Mouse (Mus musculus) hindbrain, postnatal 0 days (tissue): Measurements from ENCODE around the gene Mrgpra9. TPM values are rescaled to one million over a fixed set of nuclear protein-coding genes. Genes with fewer than 3 reads are reported as not detected.
"Not testable (repeated sequence)": the region's sequence is repeated elsewhere in the genome, so short reads cannot be mapped to it uniquely, and the experiment has no call there.

Source experiments
- ATAC-seq: fragments of 200-750 bp; cut with Nextera tagmentation; 2 replicates; pipeline ENCODE4 v1.8.0; 2017; ENCODE audit warnings: mild to moderate bottlenecking, moderate TSS enrichment, moderate library complexity
- DNase-seq: peaks from one replicate; pipeline ENCODE4 v3.0.0-alpha.2; 2015; ENCODE audit warnings: low spot score
- H3K27ac ChIP-seq: fragments of 300-500 bp; sonication (generic); 2 replicates; pipeline ENCODE4 v1.5.1; 2014; ENCODE audit warnings: mild to moderate bottlenecking
- H3K27me3 ChIP-seq: fragments of 300-500 bp; sonication (generic); 2 replicates; pipeline ENCODE4 v1.6.1; 2014; ENCODE audit warnings: low read length, mixed read lengths; ENCODE audit not compliant: insufficient read depth
- H3K36me3 ChIP-seq: fragments of 300-500 bp; sonication (generic); 2 replicates; pipeline ENCODE4 v1.6.1; 2014; ENCODE audit warnings: low read length, mixed read lengths; ENCODE audit not compliant: insufficient read depth
- H3K4me1 ChIP-seq: fragments of 300-500 bp; sonication (generic); 2 replicates; pipeline ENCODE4 v1.6.1; 2014; ENCODE audit warnings: antibody characterized with exemption, low read length, mixed read lengths; ENCODE audit not compliant: insufficient read depth
- H3K4me2 ChIP-seq: fragments of 300-500 bp; sonication (generic); 2 replicates; pipeline ENCODE4 v1.6.1; 2014; ENCODE audit warnings: low read depth, mild to moderate bottlenecking, low read length, moderate library complexity, mixed read lengths
- H3K4me3 ChIP-seq: fragments of 300-500 bp; sonication (generic); 2 replicates; pipeline ENCODE4 v1.5.1; 2014; ENCODE audit warnings: low read length
- H3K9ac ChIP-seq: fragments of 300-500 bp; sonication (generic); replicated peaks from 2 replicates; pipeline ENCODE4 v1.6.1; 2014; ENCODE audit warnings: mild to moderate bottlenecking, low read length, moderate library complexity, mixed read lengths
- H3K9me3 ChIP-seq: fragments of 300-500 bp; sonication (generic); 2 replicates; pipeline ENCODE4 v1.6.1; 2016; ENCODE audit warnings: low read length, mixed read lengths
- CTCF ChIP-seq: IDR thresholded peaks from 2 replicates; pipeline ENCODE4 v1.5.1; 2016; ENCODE audit warnings: antibody characterized with exemption, control low read depth, low read depth
- WGBS: fragments of 180-500 bp; shearing (Covaris S2); extraction: QIAGEN DNeasy Blood & Tissue Kit; methylation state at CpG from one replicate; pipeline ENCODE4 v1.1.7; 2014; 5-methylcytosine and 5-hydroxymethylcytosine counted together
- polyA plus RNA-seq: library from polyadenylated mRNA; unstranded; fragments of >200 nt; fragmentation: Nextera tagmentation; extraction: Ambion mirVana; gene quantifications from 2 replicates; pipeline ENCODE4 v1.2.1, GENCODE M21; 2015
- total RNA-seq: library from RNA; depleted of rRNA; stranded (reverse); fragments of >200 nt; gene quantifications from 2 replicates; pipeline ENCODE4 v1.2.3, GENCODE M21; 2014; rRNA removed

Gene Mrgpra9
- total RNA-seq (not detected in 2 replicates), polyA plus RNA-seq (not detected in 2 replicates)

DNA sequence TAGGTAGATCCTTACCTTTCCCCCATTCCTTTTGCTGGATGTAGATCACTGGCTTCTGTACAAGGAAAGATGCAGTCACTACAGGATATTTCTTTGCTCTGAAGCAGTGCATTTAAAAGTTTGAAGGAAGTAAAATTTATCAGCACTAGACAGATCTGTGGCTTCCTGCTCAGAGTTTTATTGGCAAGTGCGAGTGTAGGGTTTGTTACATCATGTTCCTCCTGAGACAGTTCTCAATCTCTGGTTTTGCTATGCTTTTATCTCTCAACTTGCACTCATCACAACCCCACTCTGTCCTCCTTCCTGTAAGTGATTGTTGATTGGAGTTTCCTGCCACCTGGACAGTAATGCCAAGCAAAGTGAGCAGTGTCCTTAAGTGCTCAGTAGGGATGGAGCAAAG, at the start of gene Mrgpra9:
Gene Mrgpra9 (minus strand): TSS at position 79 of the 400 bp plus-strand sequence.
- H3K9ac ChIP-seq = no peak within 1 kb of the TSS
- WGBS = 68% methylated on average over 1 of the region's 1 CpGs
- H3K4me1 ChIP-seq = no peaks in the 10 kb centered on the region
- H3K4me3 ChIP-seq = no peak within 1 kb of the TSS
- H3K36me3 ChIP-seq = no peaks in the 10 kb centered on the region
- H3K4me2 ChIP-seq = no peak within 1 kb of the TSS
- H3K9me3 ChIP-seq = no peaks in the 10 kb centered on the region
- DNase-seq = no peak
- no peak for TF ChIP-seq CTCF
- no peak for ATAC-seq
- no peaks in the 10 kb centered on the region for H3K27me3 ChIP-seq
- no peak within 1 kb of the TSS for H3K27ac ChIP-seq

- H3K27ac ChIP-seq, H3K9me3 ChIP-seq, H3K36me3 ChIP-seq, H3K4me3 ChIP-seq, DNase-seq, H3K9ac ChIP-seq, H3K27me3 ChIP-seq, H3K4me2 ChIP-seq, H3K4me1 ChIP-seq, ATAC-seq: not testable (repeated sequence)
Measured at GRCm38 (mm10) chr7:47299612-47300011, 47.0 kb upstream of the Mrgpra9 start.

- H3K4me1 ChIP-seq, ATAC-seq, H3K36me3 ChIP-seq, H3K27ac ChIP-seq, H3K9me3 ChIP-seq, H3K4me3 ChIP-seq, H3K9ac ChIP-seq, DNase-seq, H3K27me3 ChIP-seq, H3K4me2 ChIP-seq: not testable (repeated sequence)
- 89% methylated on average over 5 of the region's 5 CpGs for WGBS
Measured at GRCm38 (mm10) chr7:47271547-47271946, 18.9 kb upstream of the Mrgpra9 start.

- Histone ChIP-seq H3K4me3 (no peak overlapping the region), H3K27me3 (no peaks in the 10 kb centered on the region), H3K9ac (no peak overlapping the region), H3K4me2 (no peak overlapping the region), H3K4me1 (no peaks in the 10 kb centered on the region), H3K36me3 (no peaks in the 10 kb centered on the region), H3K9me3 (no peaks in the 10 kb centered on the region), H3K27ac (no peak overlapping the region)
- ATAC-seq (no peak), DNase-seq (no peak)
- 67% methylated on average over 3 of the region's 3 CpGs for WGBS
- TF ChIP-seq CTCF = no peak
Measured at GRCm38 (mm10) chr7:47244658-47245057, 8.0 kb downstream of the Mrgpra9 start.

DNA sequence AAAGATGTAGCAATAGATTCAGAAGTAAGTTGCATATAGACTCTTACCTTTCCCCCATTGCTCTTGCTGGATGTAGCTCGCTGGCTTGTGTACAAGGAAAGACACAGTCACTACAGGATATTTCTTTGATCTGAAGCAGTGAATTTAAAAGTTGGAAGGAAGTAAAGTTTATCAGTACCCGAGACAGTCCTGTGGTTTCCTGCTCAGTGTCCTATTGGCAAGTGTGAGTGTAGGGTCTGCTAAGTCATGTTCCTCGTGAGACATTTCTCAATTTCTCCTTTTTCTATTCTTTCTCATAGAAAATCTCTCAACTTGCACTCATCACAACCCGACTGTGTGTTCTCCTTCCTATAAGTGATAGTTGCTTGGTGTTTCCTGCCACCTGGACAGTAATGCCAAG, 47.8 kb downstream of the Mrgpra9 start, which contains the start of gene Mrgpra6:
Gene Mrgpra6 (minus strand): TSS at position 91 of the 400 bp plus-strand sequence.
- Histone ChIP-seq H3K36me3 (no peaks in the 10 kb centered on the region), H3K9me3 (no peaks in the 10 kb centered on the region), H3K27me3 (no peaks in the 10 kb centered on the region), H3K4me3 (no peak within 1 kb of the TSS), H3K4me2 (no peak within 1 kb of the TSS), H3K4me1 (no peaks in the 10 kb centered on the region), H3K27ac (no peak within 1 kb of the TSS), H3K9ac (no peak within 1 kb of the TSS)
- no peak for TF ChIP-seq CTCF
- DNase-seq = no peak
- ATAC-seq = no peak
- WGBS = 77% methylated on average over 4 of the region's 4 CpGs

- ATAC-seq = no peak
- no peak overlapping the region for H3K4me2 ChIP-seq
- 46% methylated on average over 1 of the region's 1 CpGs for WGBS
- no peaks in the 10 kb centered on the region for H3K9me3 ChIP-seq
- no peak overlapping the region for H3K4me3 ChIP-seq
- 0 out of 2 replicates have a peak, but pooled peaks have one; percentile 3 for TF ChIP-seq CTCF
- no peak overlapping the region for H3K9ac ChIP-seq
- no peaks in the 10 kb centered on the region for H3K27me3 ChIP-seq
- H3K36me3 ChIP-seq = no peaks in the 10 kb centered on the region
- no peak for DNase-seq
- no peaks in the 10 kb centered on the region for H3K4me1 ChIP-seq
- H3K27ac ChIP-seq = no peak overlapping the region
Measured at GRCm38 (mm10) chr7:47195271-47195670, 57.4 kb downstream of the Mrgpra9 start.

Other genes starting within 250 kb of the Mrgpra9 start
- 9.1 and 9.7 TPM in 2 replicates for gene Spty2d1, start 244.4 kb downstream of the Mrgpra9 start, total RNA-seq
- gene Spty2d1, start 244.4 kb downstream of the Mrgpra9 start, polyA plus RNA-seq = 5.1 and 5.8 TPM in 2 replicates
- gene Tmem86a, start 202.2 kb downstream of the Mrgpra9 start, total RNA-seq = 11.9 and 17.1 TPM in 2 replicates
- 29.5 and 32.3 TPM in 2 replicates for gene Tmem86a, start 202.2 kb downstream of the Mrgpra9 start, polyA plus RNA-seq
- gene Ptpn5, start 119.2 kb downstream of the Mrgpra9 start, total RNA-seq = 98.3 and 107 TPM in 2 replicates
- gene Ptpn5, start 119.2 kb downstream of the Mrgpra9 start, polyA plus RNA-seq = 129 and 138 TPM in 2 replicates
- not detected in 2 replicates for gene Mrgpra6, start 47.9 kb downstream of the Mrgpra9 start, total RNA-seq
- not detected in 2 replicates for gene Mrgpra6, start 47.9 kb downstream of the Mrgpra9 start, polyA plus RNA-seq
- gene Mrgpra1, start 101.4 kb upstream of the Mrgpra9 start, total RNA-seq = not detected in 2 replicates
- gene Mrgpra1, start 101.4 kb upstream of the Mrgpra9 start, polyA plus RNA-seq = not detected in 2 replicates
- gene Mrgpra2a, start 199.3 kb upstream of the Mrgpra9 start, total RNA-seq = not detected in 2 replicates
- not detected in 2 replicates for gene Mrgpra2a, start 199.3 kb upstream of the Mrgpra9 start, polyA plus RNA-seq